Mouse (Mus musculus) hindbrain, embryonic 13.5 days (tissue): ENCODE data around the gene Cd37. TPM values are rescaled to one million over a fixed set of nuclear protein-coding genes. Genes with fewer than 3 reads are reported as not detected.

Source experiments
- ATAC-seq: fragments of 200-750 bp; cut with Nextera tagmentation; 2 replicates; pipeline ENCODE4 v1.8.0; 2017; ENCODE audit warnings: moderate TSS enrichment; ENCODE audit not compliant: low FRiP score
- H3K27ac ChIP-seq: fragments of 300-500 bp; sonication (generic); 2 replicates; pipeline ENCODE4 v1.5.1; 2015; ENCODE audit warnings: inconsistent platforms, mild to moderate bottlenecking, moderate library complexity
- H3K27me3 ChIP-seq: fragments of 300-500 bp; sonication (generic); 2 replicates; pipeline ENCODE4 v1.6.1; 2015; ENCODE audit warnings: mild to moderate bottlenecking, inconsistent platforms
- H3K36me3 ChIP-seq: fragments of 300-500 bp; sonication (generic); 2 replicates; pipeline ENCODE4 v1.6.1; 2015; ENCODE audit warnings: mild to moderate bottlenecking, inconsistent platforms
- H3K4me1 ChIP-seq: fragments of 300-500 bp; sonication (generic); replicated peaks from 2 replicates; pipeline ENCODE4 v1.6.1; 2015; ENCODE audit warnings: inconsistent platforms
- H3K4me2 ChIP-seq: fragments of 300-500 bp; sonication (generic); 2 replicates; pipeline ENCODE4 v1.6.1; 2015; ENCODE audit warnings: inconsistent platforms, mild to moderate bottlenecking, moderate library complexity
- H3K4me3 ChIP-seq: fragments of 300-500 bp; sonication (generic); 2 replicates; pipeline ENCODE4 v1.5.1; 2015; ENCODE audit warnings: mild to moderate bottlenecking, inconsistent platforms
- H3K9ac ChIP-seq: fragments of 300-500 bp; sonication (generic); 2 replicates; pipeline ENCODE4 v1.6.1; 2015; ENCODE audit warnings: mild to moderate bottlenecking, inconsistent platforms
- H3K9me3 ChIP-seq: fragments of 300-500 bp; sonication (generic); 2 replicates; pipeline ENCODE4 v1.6.1; 2016; ENCODE audit warnings: inconsistent platforms
- WGBS: fragments of 180-500 bp; shearing (Covaris S2); methylation state at CpG from one replicate; pipeline ENCODE4 v1.1.7; 2015; 5-methylcytosine and 5-hydroxymethylcytosine counted together
- polyA plus RNA-seq: library from polyadenylated mRNA; unstranded; fragments of >200 nt; fragmentation: Nextera tagmentation; extraction: Ambion mirVana; gene quantifications from 2 replicates; pipeline ENCODE4 v1.2.1, GENCODE M21; 2015

The Cd37 gene
- polyA plus RNA-seq, 1 experiment from 2014 or later: 0.96 TPM

- no peak for ATAC-seq
- WGBS: 67% methylated on average over 13 of the region's 13 CpGs
- Histone ChIP-seq H3K4me2 (no peak overlapping the region), H3K4me3 (no peak overlapping the region), H3K36me3 (no peaks in the 10 kb centered on the region), H3K27ac (no peak overlapping the region), H3K9ac (no peak overlapping the region), H3K9me3 (no peaks in the 10 kb centered on the region), H3K4me1 (peaks cover 12% of the 10 kb centered on the region), H3K27me3 (peaks cover 27% of the 10 kb centered on the region)
Observed at GRCm38 (mm10) chr7:45195341-45196175, 43.4 kb downstream of the Cd37 start.

- no peak for ATAC-seq
- H3K4me2 ChIP-seq: no peak overlapping the region
- H3K9ac ChIP-seq: no peak overlapping the region
- H3K4me3 ChIP-seq: no peak overlapping the region
- H3K36me3 ChIP-seq: no peaks in the 10 kb centered on the region
- no peaks in the 10 kb centered on the region for H3K9me3 ChIP-seq
- peaks cover 12% of the 10 kb centered on the region for H3K4me1 ChIP-seq
- peaks cover 41% of the 10 kb centered on the region for H3K27me3 ChIP-seq
- no peak overlapping the region for H3K27ac ChIP-seq
- WGBS: 74% methylated on average over 17 of the region's 17 CpGs
Observed at GRCm38 (mm10) chr7:45193871-45194785, 44.8 kb downstream of the Cd37 start.

- Histone ChIP-seq H3K36me3 (no peaks in the 10 kb centered on the region), H3K9ac (peak overlapping the region; percentile 46), H3K9me3 (no peaks in the 10 kb centered on the region), H3K27me3 (peaks cover 48% of the 10 kb centered on the region), H3K27ac (no peak overlapping the region), H3K4me2 (no peak overlapping the region), H3K4me3 (no peak overlapping the region), H3K4me1 (peaks cover 11% of the 10 kb centered on the region)
- no peak for ATAC-seq
- WGBS: 49% methylated on average over 5 of the region's 5 CpGs
Observed at GRCm38 (mm10) chr7:45193406-45193805, 45.5 kb downstream of the Cd37 start.

- no peaks in the 10 kb centered on the region for H3K9me3 ChIP-seq
Observed at GRCm38 (mm10) chr7:45192585-45193310, 46.2 kb downstream of the Cd37 start.

GRCm38 (mm10) chr7:45191803-45192363 is 47.0 kb downstream of the Cd37 start:
- no peak overlapping the region for H3K4me2 ChIP-seq
- no peak for ATAC-seq

More at GRCm38 (mm10) chr7:45192585-45193310, 46.2 kb downstream of the Cd37 start:
- Histone ChIP-seq H3K27me3 (peaks cover 55% of the 10 kb centered on the region), H3K4me3 (no peak overlapping the region), H3K36me3 (no peaks in the 10 kb centered on the region), H3K27ac (no peak overlapping the region), H3K4me1 (peaks cover 6% of the 10 kb centered on the region; the same call in 1 of the 2 replicates), H3K4me2 (no peak overlapping the region), H3K9ac (no peak overlapping the region)
- ATAC-seq: no peak
- WGBS: 83% methylated on average over 7 of the region's 7 CpGs

GRCm38 (mm10) chr7:45191161-45191560 is 47.8 kb downstream of the Cd37 start:
- Histone ChIP-seq H3K9me3 (no peaks in the 10 kb centered on the region), H3K9ac (no peak overlapping the region), H3K4me3 (no peak overlapping the region), H3K27me3 (peaks cover 61% of the 10 kb centered on the region), H3K4me2 (no peak overlapping the region), H3K36me3 (no peaks in the 10 kb centered on the region), H3K4me1 (peaks cover 6% of the 10 kb centered on the region; the same call in 1 of the 2 replicates), H3K27ac (no peak overlapping the region)
- WGBS: 76% methylated on average over 2 of the region's 2 CpGs
- ATAC-seq: no peak

More at GRCm38 (mm10) chr7:45191803-45192363, 47.0 kb downstream of the Cd37 start:
- Histone ChIP-seq H3K9ac (0 out of 2 replicates have a peak overlapping the region, but pooled peaks have one; percentile 49), H3K27me3 (peaks cover 54% of the 10 kb centered on the region), H3K9me3 (no peaks in the 10 kb centered on the region), H3K4me1 (peaks cover 6% of the 10 kb centered on the region; the same call in 1 of the 2 replicates), H3K36me3 (no peaks in the 10 kb centered on the region), H3K27ac (peak overlapping the region; percentile 44), H3K4me3 (no peak overlapping the region)
- 27% methylated on average over 8 of the region's 8 CpGs for WGBS

GRCm38 (mm10) chr7:45190186-45190585 is 48.7 kb downstream of the Cd37 start:
- ATAC-seq: no peak
- Histone ChIP-seq H3K4me1 (peaks cover 10% of the 10 kb centered on the region), H3K36me3 (no peaks in the 10 kb centered on the region), H3K27ac (no peak overlapping the region), H3K4me2 (no peak overlapping the region), H3K4me3 (no peak overlapping the region), H3K9ac (no peak overlapping the region), H3K27me3 (peaks cover 66% of the 10 kb centered on the region), H3K9me3 (no peaks in the 10 kb centered on the region)
- WGBS: 91% methylated on average over 6 of the region's 6 CpGs

- H3K4me3 ChIP-seq: no peak overlapping the region
- H3K4me2 ChIP-seq: no peak overlapping the region
- no peak overlapping the region for H3K27ac ChIP-seq
- peaks cover 68% of the 10 kb centered on the region for H3K27me3 ChIP-seq
- no peak overlapping the region; the same call in 1 of the 2 replicates for H3K9ac ChIP-seq
- 59% methylated on average over 16 of the region's 16 CpGs for whole genome bisulfite sequencing
- H3K36me3 ChIP-seq: no peaks in the 10 kb centered on the region
- no peaks in the 10 kb centered on the region for H3K9me3 ChIP-seq
- peaks cover 16% of the 10 kb centered on the region for H3K4me1 ChIP-seq
- ATAC-seq: no peak
Observed at GRCm38 (mm10) chr7:45189600-45189999, 49.3 kb downstream of the Cd37 start.

- Histone ChIP-seq H3K27ac (no peak overlapping the region), H3K27me3 (peaks cover 95% of the 10 kb centered on the region), H3K36me3 (no peaks in the 10 kb centered on the region), H3K9me3 (no peaks in the 10 kb centered on the region), H3K4me2 (no peak overlapping the region), H3K4me1 (peaks cover 28% of the 10 kb centered on the region), H3K9ac (no peak overlapping the region), H3K4me3 (no peak overlapping the region)
- 72% methylated on average over 7 of the region's 7 CpGs for WGBS
- no peak for ATAC-seq
Observed at GRCm38 (mm10) chr7:45185921-45186320, 53.0 kb downstream of the Cd37 start.

GRCm38 (mm10) chr7:45183672-45184071 is 55.2 kb downstream of the Cd37 start:
- Histone ChIP-seq H3K9ac (no peak overlapping the region; the same call in 1 of the 2 replicates), H3K9me3 (no peaks in the 10 kb centered on the region), H3K4me1 (peaks cover 29% of the 10 kb centered on the region), H3K4me2 (no peak overlapping the region), H3K36me3 (no peaks in the 10 kb centered on the region), H3K27me3 (peaks cover 97% of the 10 kb centered on the region), H3K4me3 (no peak overlapping the region), H3K27ac (no peak overlapping the region)
- WGBS: 74% methylated on average over 7 of the region's 7 CpGs
- ATAC-seq: no peak
